In the genomic region with DNA sequence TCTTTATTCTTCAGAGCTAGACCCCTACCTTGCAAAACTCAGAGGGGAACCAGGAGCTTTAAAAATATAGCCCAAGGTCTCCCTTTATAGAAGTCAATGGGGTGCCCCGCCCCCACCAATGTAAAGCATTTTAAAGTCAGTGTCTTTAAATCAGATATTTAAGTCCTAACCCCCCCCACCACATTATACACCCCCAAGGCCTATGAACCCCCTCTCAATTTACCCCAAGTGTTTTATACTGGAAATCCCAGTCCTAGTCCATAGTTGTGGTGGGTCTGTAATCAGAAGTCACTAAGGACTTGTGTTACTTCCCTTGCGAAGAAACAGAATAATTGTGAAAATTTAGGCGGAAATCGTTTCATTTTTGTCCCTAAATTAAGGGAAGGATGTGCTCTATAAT, we compare ENCODE assay signal across 8 mouse cellular contexts. TPM values are rescaled to one million over a fixed set of nuclear protein-coding genes. Genes with fewer than 3 reads are reported as not detected.
DNase-seq lines count a peak whose midpoint lies in the region; ATAC-seq and TF ChIP-seq lines count a peak whose summit lies in the region.

No protein-coding gene starts in this region.

- H3K4me3 ChIP-seq in kidney, postnatal 0 days (replicated peaks; ENCODE audit: low read depth, low read length) = peak overlapping the region; percentile 68; the same call in 1 of the 2 replicates
- H3K4me3 ChIP-seq in brown adipose tissue, adult 24 weeks (ENCODE audit: insufficient read depth, low read depth, low read length) = peak overlapping the region; percentile 81
- peak overlapping the region; percentile 72 for H3K4me3 ChIP-seq in heart, postnatal 0 days (ENCODE audit: low read depth, low read length)
- peak overlapping the region; percentile 72 for H3K4me3 ChIP-seq in liver, postnatal 0 days (ENCODE audit: low read depth, low read length)

- no peaks in the 10 kb centered on the region for H3K9me3 ChIP-seq in kidney, postnatal 0 days (replicated peaks; ENCODE audit: low read length)
- H3K9me3 ChIP-seq in heart, postnatal 0 days (replicated peaks; ENCODE audit: control insufficient read depth, low read length) = no peaks in the 10 kb centered on the region
- H3K9me3 ChIP-seq in liver, postnatal 0 days (ENCODE audit: low read length) = no peaks in the 10 kb centered on the region

- intact Hi-C loops in gastrocnemius, postnatal 36 days (cut with DNase I) = loop anchor here (10.0 kb wide), 1 partner anchor 113 kb away; a partner anchor contains a TSS

- no peaks in the 10 kb centered on the region for H3K36me3 ChIP-seq in kidney, postnatal 0 days (ENCODE audit: insufficient read depth, low read length)
- H3K36me3 ChIP-seq in heart, postnatal 0 days (replicated peaks; ENCODE audit: control insufficient read depth, insufficient read depth, low read length) = no peaks in the 10 kb centered on the region
- no peaks in the 10 kb centered on the region for H3K36me3 ChIP-seq in liver, postnatal 0 days (replicated peaks; ENCODE audit: insufficient read depth, low read length)

- H3K27ac ChIP-seq in kidney, postnatal 0 days = peak overlapping the region; percentile 99
- H3K27ac ChIP-seq in brown adipose tissue, adult 24 weeks (replicated peaks; ENCODE audit: low read depth, low read length) = peak overlapping the region; percentile 92
- peak overlapping the region; percentile 97 for H3K27ac ChIP-seq in heart, postnatal 0 days (ENCODE audit: low read depth)
- peak overlapping the region; percentile 100 for H3K27ac ChIP-seq in liver, postnatal 0 days (ENCODE audit: low read depth)

- no peak for ATAC-seq in kidney, postnatal 0 days (replicated peaks; ENCODE audit: low FRiP score, low read depth)
- ATAC-seq in heart, postnatal 0 days (ENCODE audit: insufficient read depth, low read depth) = no peak
- ATAC-seq in liver, postnatal 0 days = no peak

- peak overlapping the region; percentile 90 for H3K4me2 ChIP-seq in kidney, postnatal 0 days (ENCODE audit: low read length)
- peak overlapping the region; percentile 97 for H3K4me2 ChIP-seq in heart, postnatal 0 days (ENCODE audit: low read depth, low read length)
- H3K4me2 ChIP-seq in liver, postnatal 0 days (ENCODE audit: low read depth, low read length) = peak overlapping the region; percentile 86

- peak overlapping the region; percentile 92 for H3K9ac ChIP-seq in kidney, postnatal 0 days (ENCODE audit: low read depth, low read length)
- peak overlapping the region; percentile 96 for H3K9ac ChIP-seq in heart, postnatal 0 days (replicated peaks; ENCODE audit: low read depth, low read length)
- H3K9ac ChIP-seq in liver, postnatal 0 days (replicated peaks) = peak overlapping the region; percentile 99

- DNase-seq in kidney, postnatal 0 days (ENCODE audit: low spot score) = no peak
- no peak for DNase-seq in kidney, adult 9 months
- no peak for DNase-seq in heart, postnatal 0 days (ENCODE audit: low spot score)
- DNase-seq in liver, postnatal 0 days = peak; percentile 47
- peak; percentile 36 for DNase-seq in yolk sac, embryonic 10.5 days (ENCODE audit: low spot score)
- no peak for DNase-seq in urinary bladder, adult 2 months (ENCODE audit: low spot score)
- no peak for DNase-seq in gastrocnemius, postnatal 36 days

- 25% methylated on average over 4 of the region's 4 CpGs for WGBS in kidney, postnatal 0 days
- WGBS in heart, postnatal 0 days = 23% methylated on average over 4 of the region's 4 CpGs
- 24% methylated on average over 4 of the region's 4 CpGs for WGBS in liver, postnatal 0 days (ENCODE audit: insufficient replicate concordance)

- no peaks in the 10 kb centered on the region for H3K27me3 ChIP-seq in kidney, postnatal 0 days (ENCODE audit: insufficient read depth, low read length)
- no peaks in the 10 kb centered on the region for H3K27me3 ChIP-seq in heart, postnatal 0 days (ENCODE audit: control insufficient read depth, insufficient read depth, low read length)
- H3K27me3 ChIP-seq in liver, postnatal 0 days (ENCODE audit: insufficient read depth, low read length) = no peaks in the 10 kb centered on the region

- no peaks in the 10 kb centered on the region for H3K4me1 ChIP-seq in kidney, postnatal 0 days (replicated peaks; ENCODE audit: insufficient read depth, low read length)
- H3K4me1 ChIP-seq in brown adipose tissue, adult 24 weeks (ENCODE audit: control insufficient read depth, insufficient read depth, insufficient read length, low read length) = no peaks in the 10 kb centered on the region
- peaks cover 8% of the 10 kb centered on the region; the same call in 1 of the 2 replicates for H3K4me1 ChIP-seq in heart, postnatal 0 days (ENCODE audit: control insufficient read depth, insufficient read depth)
- peaks cover 5% of the 10 kb centered on the region; the same call in 1 of the 2 replicates for H3K4me1 ChIP-seq in liver, postnatal 0 days (ENCODE audit: insufficient read depth)

- TF ChIP-seq CTCF in kidney, postnatal 0 days (IDR thresholded peaks at IDR 0.05; ENCODE audit: low read depth) = no peak
- TF ChIP-seq CTCF in heart, postnatal 0 days (IDR thresholded peaks at IDR 0.05; ENCODE audit: low read depth) = no peak
- TF ChIP-seq CTCF in liver, postnatal 0 days (IDR thresholded peaks at IDR 0.05; ENCODE audit: low read depth) = no peak

- TF ChIP-seq EP300 in heart, postnatal 0 days (IDR thresholded peaks at IDR 0.05; ENCODE audit: low read depth) = no peak; the same call in 1 of the 2 replicates
- TF ChIP-seq EP300 in liver, postnatal 0 days (IDR thresholded peaks at IDR 0.05; ENCODE audit: low read depth) = no peak

RNA-seq across cellular contexts. Expression of a gene that starts 0.6 kb away (rescaled TPM):
- 33.9 and 41.0 TPM in 2 replicates for polyA plus RNA-seq in kidney, postnatal 0 days (2015; fragmentation: Nextera tagmentation; extraction: Ambion mirVana)
- 112 and 175 TPM in 2 replicates for polyA plus RNA-seq in brown adipose tissue, adult 24 weeks (2012; ENCODE audit: insufficient read depth, insufficient read length, missing spikeins)
- 770 and 1,043 TPM in 2 replicates for total RNA-seq in heart, postnatal 0 days (2014; rRNA removed; ENCODE audit: low replicate concordance)
- 73.4 and 101 TPM in 2 replicates for polyA plus RNA-seq in heart, postnatal 0 days (2015; fragmentation: Nextera tagmentation; extraction: Ambion mirVana)
- 69.6 and 74.1 TPM in 2 replicates for polyA plus RNA-seq in liver, postnatal 0 days (2015; fragmentation: Nextera tagmentation; extraction: Ambion mirVana)
- polyA plus RNA-seq in urinary bladder, adult 2 months (2012; rRNA removed) = 125 and 170 TPM in 2 replicates
- 100 to 1,000 TPM; 188 to 225 TPM for total RNA-seq in gastrocnemius, postnatal 36 days (2021)

RNA-seq across cellular contexts. Expression of a gene that starts 7.4 kb away (rescaled TPM):
- polyA plus RNA-seq in kidney, postnatal 0 days (2015; fragmentation: Nextera tagmentation; extraction: Ambion mirVana) = 6.0 and 7.0 TPM in 2 replicates
- polyA plus RNA-seq in brown adipose tissue, adult 24 weeks (2012; ENCODE audit: insufficient read depth, insufficient read length, missing spikeins) = not detected in 2 replicates
- 1,907 and 3,007 TPM in 2 replicates for total RNA-seq in heart, postnatal 0 days (2014; rRNA removed; ENCODE audit: low replicate concordance)
- 1.2 and 1.3 TPM in 2 replicates for polyA plus RNA-seq in heart, postnatal 0 days (2015; fragmentation: Nextera tagmentation; extraction: Ambion mirVana)
- 2.8 and 3.5 TPM in 2 replicates for polyA plus RNA-seq in liver, postnatal 0 days (2015; fragmentation: Nextera tagmentation; extraction: Ambion mirVana)
- polyA plus RNA-seq in urinary bladder, adult 2 months (2012; rRNA removed) = 0.48 and 0.84 TPM in 2 replicates
- total RNA-seq in gastrocnemius, postnatal 36 days (2021) = 1 to 10 TPM; 4.5 to 4.6 TPM

RNA-seq across cellular contexts. Expression of a gene that starts 8.5 kb away (rescaled TPM):
- polyA plus RNA-seq in kidney, postnatal 0 days (2015; fragmentation: Nextera tagmentation; extraction: Ambion mirVana) = 2.1 and 2.2 TPM in 2 replicates
- polyA plus RNA-seq in brown adipose tissue, adult 24 weeks (2012; ENCODE audit: insufficient read depth, insufficient read length, missing spikeins) = not detected in 2 replicates
- total RNA-seq in heart, postnatal 0 days (2014; rRNA removed; ENCODE audit: low replicate concordance) = 1,542 and 1,547 TPM in 2 replicates
- 0.59 and 0.78 TPM in 2 replicates for polyA plus RNA-seq in heart, postnatal 0 days (2015; fragmentation: Nextera tagmentation; extraction: Ambion mirVana)
- 1.6 and 2.7 TPM in 2 replicates for polyA plus RNA-seq in liver, postnatal 0 days (2015; fragmentation: Nextera tagmentation; extraction: Ambion mirVana)
- polyA plus RNA-seq in urinary bladder, adult 2 months (2012; rRNA removed) = 0.43 and 0.49 TPM in 2 replicates
- 1 to 10 TPM; 5.1 to 7.0 TPM for total RNA-seq in gastrocnemius, postnatal 36 days (2021)

RNA-seq across cellular contexts. Expression of a gene that starts 12.9 kb away (rescaled TPM):
- polyA plus RNA-seq in kidney, postnatal 0 days (2015; fragmentation: Nextera tagmentation; extraction: Ambion mirVana) = 21.7 and 26.6 TPM in 2 replicates
- not detected in 2 replicates for polyA plus RNA-seq in brown adipose tissue, adult 24 weeks (2012; ENCODE audit: insufficient read depth, insufficient read length, missing spikeins)
- 667 and 733 TPM in 2 replicates for total RNA-seq in heart, postnatal 0 days (2014; rRNA removed; ENCODE audit: low replicate concordance)
- 5.6 and 7.6 TPM in 2 replicates for polyA plus RNA-seq in heart, postnatal 0 days (2015; fragmentation: Nextera tagmentation; extraction: Ambion mirVana)
- polyA plus RNA-seq in liver, postnatal 0 days (2015; fragmentation: Nextera tagmentation; extraction: Ambion mirVana) = 46.5 and 47.4 TPM in 2 replicates
- 0.60 TPM in 1 of 2 replicates, not detected in the other for polyA plus RNA-seq in urinary bladder, adult 2 months (2012; rRNA removed)
- 10 to 100 TPM in 1 of 2 experiments, 1 to 10 TPM in 1; 9.4 to 10.3 TPM for total RNA-seq in gastrocnemius, postnatal 36 days (2021)

RNA-seq across cellular contexts. Expression of a gene that starts 14.0 kb away (rescaled TPM):
- 5.9 and 8.7 TPM in 2 replicates for polyA plus RNA-seq in kidney, postnatal 0 days (2015; fragmentation: Nextera tagmentation; extraction: Ambion mirVana)
- polyA plus RNA-seq in brown adipose tissue, adult 24 weeks (2012; ENCODE audit: insufficient read depth, insufficient read length, missing spikeins) = not detected in 2 replicates
- 800 and 1,239 TPM in 2 replicates for total RNA-seq in heart, postnatal 0 days (2014; rRNA removed; ENCODE audit: low replicate concordance)
- polyA plus RNA-seq in heart, postnatal 0 days (2015; fragmentation: Nextera tagmentation; extraction: Ambion mirVana) = 3.2 and 3.3 TPM in 2 replicates
- polyA plus RNA-seq in liver, postnatal 0 days (2015; fragmentation: Nextera tagmentation; extraction: Ambion mirVana) = 10.2 and 16.0 TPM in 2 replicates
- 0.48 and 0.52 TPM in 2 replicates for polyA plus RNA-seq in urinary bladder, adult 2 months (2012; rRNA removed)
- 10 to 100 TPM; 14.2 to 14.3 TPM for total RNA-seq in gastrocnemius, postnatal 36 days (2021)

Comparison
In these comparisons a context has a peak if more than half of its experiments do, and no peak if none do; other contexts are left out.
1. DNase-seq: peak in liver, postnatal 0 days (single experiment) and yolk sac, embryonic 10.5 days (single experiment); none in kidney, postnatal 0 days (single experiment), kidney, adult 9 months (single experiment), heart, postnatal 0 days (single experiment), urinary bladder, adult 2 months (single experiment) and gastrocnemius, postnatal 36 days (0 of 2).
2. Peak in every context shown above with its lines, with median percentiles within 50 percentile points of each other: H3K27ac ChIP-seq, H3K4me2 ChIP-seq, H3K4me3 ChIP-seq and H3K9ac ChIP-seq.